Mouse (Mus musculus) MN1 (cell line): ENCODE measurements at regions not wholly inside any gene's neighbourhood (a gene's known extent, or its start where the extent isn't known, plus 50 kb on each side); places are given as distances from the start of the nearest gene placed in this dataset.

Source experiments
- DNase-seq: peaks from one replicate; pipeline ENCODE4 v3.0.0-alpha.2; 2016; ENCODE audit warnings: low spot score

GRCm38 (mm10) chr14:115010877-115011276, 81.1 kb upstream of the Gpc5 start:
- no peak for DNase-seq

GRCm38 (mm10) chr14:115015299-115015698, 76.7 kb upstream of the Gpc5 start:
- DNase-seq: no peak

DNA sequence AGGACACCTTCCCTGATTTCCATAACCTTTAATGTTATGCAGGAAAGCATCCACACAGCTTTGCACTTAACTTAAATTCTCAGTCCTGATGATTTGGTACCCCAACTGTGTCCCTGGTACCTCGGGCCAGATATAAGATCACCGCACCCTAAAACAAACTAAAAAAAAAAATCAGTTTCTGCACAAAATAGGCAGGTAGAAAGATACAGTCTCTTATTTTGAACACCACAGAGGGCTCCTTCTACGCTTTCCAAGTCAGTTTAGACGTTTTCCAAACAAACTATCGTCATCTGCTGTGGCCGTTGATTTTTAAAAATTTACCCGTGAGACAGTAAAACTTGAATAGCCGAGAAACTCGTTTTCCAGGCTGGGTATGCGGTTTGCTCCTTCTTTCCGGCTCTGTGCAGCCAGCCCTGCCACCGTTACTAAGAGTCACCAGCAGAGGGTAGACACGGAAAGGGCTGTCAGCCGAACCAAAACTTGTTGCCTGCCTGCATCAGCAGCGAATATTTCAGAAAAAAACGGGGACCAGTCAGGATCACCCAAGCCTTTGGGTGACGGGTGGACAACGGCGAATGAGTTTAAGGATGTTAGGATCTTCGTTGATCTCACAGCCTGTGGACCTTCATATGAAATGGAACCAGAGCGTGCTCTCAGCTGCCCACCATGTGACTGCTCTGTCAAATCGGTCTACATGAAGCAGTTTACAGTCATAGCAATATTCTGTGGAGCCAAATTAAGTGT, 74.4 kb upstream of the Gpc5 start:
- peak; percentile 35 for DNase-seq

DNA sequence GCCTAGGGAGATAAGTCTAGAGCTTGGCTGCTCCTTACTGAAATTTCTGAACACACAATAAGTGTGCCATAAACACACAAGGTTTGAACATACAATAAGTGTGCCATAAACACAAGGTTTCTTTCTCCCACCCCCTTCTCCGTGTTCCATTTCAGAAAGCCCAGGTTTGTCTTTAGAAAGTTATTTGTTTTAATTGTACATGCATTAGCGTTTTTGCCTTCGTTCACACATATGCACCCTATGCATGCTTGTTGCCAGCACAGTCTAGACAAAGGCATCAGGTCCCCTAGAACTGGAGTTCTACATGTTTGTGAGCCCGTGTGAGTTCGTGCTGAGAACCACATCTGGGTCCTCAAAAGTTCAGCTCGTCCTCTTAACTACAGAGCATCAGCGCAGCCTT, 64.0 kb upstream of the Gpc5 start:
- no peak for DNase-seq

DNA sequence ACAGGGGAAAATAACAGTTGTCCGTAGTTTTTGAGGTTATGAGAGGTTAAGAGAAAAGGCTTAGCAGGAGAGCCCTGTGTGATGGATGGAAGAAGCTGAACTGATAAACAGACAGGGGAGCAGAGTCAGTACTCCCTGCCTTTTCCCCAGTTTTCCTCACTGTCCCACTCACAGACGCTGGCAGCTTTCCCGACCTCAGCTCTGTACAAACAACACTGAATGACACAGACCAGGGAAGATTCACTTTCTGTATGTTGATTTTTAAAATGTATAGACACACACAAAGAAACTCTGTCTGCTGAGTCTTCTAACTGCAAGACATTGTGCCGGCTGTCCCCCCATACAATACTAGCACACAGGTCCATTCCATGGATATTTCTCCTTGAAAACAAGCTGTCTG, 60.3 kb upstream of the Gpc5 start:
- no peak for DNase-seq

DNA sequence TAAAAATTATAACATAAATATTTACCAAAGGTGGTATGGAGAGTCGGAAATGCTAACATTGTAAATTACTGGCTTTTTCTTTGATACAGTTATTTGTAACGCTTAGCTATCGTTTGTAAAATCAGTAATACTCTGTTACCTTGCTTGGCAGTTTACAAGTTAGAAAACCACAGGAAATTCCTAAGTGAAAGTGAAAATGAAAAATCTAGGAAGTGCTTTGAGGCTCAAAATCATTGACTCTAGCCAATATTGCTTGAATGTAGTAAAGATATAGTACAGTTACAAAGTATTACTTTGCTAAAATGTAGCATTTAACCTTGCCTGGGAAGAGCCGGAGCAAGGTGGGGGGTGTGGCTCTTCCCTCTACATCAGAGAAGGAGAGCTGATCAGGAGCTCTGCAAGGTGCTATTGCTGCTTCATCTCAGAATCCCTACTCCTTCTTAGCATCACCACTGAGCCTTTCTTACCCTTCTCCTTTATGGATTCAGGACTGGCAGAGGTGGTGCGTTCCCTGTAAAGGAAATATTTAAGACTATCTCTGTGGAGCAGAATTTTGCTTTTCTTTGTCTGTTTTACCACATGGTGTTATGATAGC, 58.5 kb upstream of the Gpc5 start:
- no peak for DNase-seq

DNA sequence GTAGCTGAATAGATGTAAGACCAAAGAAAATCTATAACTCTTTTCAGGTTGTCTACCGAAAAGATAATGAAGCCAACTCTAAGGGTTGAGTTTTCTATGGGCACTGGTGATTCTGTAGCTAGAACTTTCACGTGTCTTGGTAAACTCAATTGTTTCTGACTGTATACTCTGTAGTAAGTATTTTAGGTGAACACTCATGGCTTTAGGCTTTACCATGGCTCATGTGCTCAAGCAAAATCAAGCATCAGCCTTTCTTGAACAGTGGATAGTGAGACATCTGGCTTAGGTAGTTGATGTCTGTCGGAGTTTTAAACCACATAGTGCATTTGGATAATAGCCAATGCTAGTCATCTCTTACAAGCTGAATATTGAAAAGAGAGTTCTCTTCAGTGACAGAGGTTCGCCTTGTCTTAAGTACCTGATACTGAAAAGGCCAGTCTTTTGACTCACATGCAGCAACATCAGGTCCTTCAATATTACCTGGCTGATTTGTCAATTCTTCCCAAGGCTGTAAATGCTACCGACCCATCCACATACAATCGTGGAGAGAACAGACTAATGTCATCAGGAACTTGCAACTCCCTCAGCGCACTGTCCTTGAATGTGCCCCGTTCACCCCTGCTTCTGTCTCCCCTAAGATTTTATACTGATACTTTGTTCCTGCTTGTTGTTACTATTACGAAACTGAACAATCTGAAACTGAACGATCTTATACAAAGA, 57.1 kb upstream of the Gpc5 start:
- no peak for DNase-seq

- DNase-seq: no peak
Measured at GRCm38 (mm10) chr14:115037086-115037793, 54.8 kb upstream of the Gpc5 start.

DNA sequence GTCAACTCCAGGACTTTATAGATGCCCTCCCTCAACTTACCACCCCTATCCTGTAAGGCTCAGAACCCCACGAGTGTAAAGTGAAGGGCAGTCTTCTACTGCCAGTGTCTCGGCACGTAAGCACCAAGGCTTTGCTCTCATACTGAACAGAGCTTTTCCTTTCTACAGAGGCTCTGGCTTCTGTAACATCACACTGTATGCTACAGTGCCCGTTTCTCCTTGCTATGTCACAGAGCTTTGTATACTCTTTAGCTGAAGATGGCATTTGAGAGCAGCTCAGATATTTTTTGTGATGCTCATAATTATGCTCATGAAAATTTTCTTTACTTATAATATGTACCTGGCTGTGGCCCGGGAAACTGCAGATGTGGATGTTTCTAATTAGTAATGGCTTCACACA, 53.2 kb upstream of the Gpc5 start:
- DNase-seq: no peak

DNA sequence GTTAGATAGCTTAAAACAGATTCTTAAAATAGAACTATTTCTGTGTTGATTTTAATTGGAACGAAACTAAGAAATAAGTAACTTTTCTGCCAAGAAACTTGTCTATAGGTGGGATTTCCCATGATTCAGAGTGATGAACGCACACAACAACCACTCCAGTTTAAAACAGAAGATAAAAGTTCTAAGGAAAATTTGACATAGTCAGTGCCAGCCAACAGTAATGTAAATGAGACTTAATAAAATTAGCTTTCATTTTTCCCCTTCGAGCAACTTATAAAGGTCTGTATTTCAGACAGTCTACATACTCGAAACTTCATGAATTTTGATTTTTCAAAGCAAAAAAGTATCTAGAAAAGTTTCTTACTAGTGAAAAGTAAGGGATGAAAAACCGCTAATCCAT, 52.5 kb upstream of the Gpc5 start:
- DNase-seq: no peak

DNA sequence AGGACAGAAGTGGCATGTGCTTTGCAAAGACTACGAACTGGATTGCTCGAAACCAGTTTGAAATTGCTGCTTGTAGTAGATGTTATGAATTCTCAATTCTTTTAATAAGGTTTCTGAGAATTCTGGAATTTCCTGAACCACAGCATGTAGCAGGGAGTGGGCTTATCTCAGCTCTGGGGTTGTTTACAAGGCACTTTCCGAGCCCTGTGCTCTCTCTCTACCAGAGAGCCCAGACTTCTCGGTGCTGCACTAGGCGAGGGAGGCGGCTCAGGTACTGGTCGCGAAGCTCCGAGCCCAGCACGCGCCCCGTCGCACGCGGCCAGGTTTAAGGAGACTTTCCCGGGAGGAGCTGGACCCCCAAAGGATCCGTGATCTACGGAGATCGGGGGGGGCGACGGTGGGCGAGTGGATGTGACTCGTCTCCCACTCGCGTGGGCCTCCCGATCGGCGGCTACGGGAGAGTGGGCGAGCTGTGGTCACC, 51.9 kb upstream of the Gpc5 start:
- DNase-seq: peak; percentile 39

DNA sequence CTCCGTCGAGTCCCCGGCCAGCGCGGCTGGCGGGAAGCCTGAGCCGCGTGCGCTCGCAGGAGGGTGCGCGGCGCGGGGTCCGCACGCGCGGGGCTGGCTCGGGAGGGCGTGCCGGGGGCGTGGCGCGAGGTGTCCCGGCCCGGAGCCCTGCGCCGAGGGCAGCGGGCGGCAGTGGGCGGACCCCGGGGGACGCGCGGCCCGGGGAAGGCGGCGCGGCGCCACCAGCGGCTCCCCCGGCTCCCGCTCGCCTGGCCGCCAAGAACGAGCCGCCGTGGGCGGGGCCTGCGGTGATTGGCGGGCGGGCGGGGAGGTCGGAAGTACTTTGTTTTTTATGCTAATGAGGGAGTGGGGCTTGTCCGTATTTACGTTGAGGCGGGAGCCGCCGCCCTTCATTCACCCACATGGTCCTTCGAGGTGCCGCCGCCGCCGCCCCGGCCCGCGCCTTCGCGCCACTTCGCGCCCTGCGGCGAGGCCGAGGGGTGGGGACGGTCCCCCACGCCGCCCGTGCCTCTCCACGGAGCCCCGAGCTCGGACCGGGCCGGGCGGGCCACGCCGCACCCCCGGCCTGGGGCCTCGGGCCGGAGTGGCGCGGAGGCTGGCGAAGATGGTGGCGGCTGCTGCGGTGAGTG, 51.3 kb upstream of the Gpc5 start:
- DNase-seq: peak; percentile 87

- peak; percentile 29 for DNase-seq
Measured at GRCm38 (mm10) chr14:115041336-115042054, 50.5 kb upstream of the Gpc5 start.

DNA sequence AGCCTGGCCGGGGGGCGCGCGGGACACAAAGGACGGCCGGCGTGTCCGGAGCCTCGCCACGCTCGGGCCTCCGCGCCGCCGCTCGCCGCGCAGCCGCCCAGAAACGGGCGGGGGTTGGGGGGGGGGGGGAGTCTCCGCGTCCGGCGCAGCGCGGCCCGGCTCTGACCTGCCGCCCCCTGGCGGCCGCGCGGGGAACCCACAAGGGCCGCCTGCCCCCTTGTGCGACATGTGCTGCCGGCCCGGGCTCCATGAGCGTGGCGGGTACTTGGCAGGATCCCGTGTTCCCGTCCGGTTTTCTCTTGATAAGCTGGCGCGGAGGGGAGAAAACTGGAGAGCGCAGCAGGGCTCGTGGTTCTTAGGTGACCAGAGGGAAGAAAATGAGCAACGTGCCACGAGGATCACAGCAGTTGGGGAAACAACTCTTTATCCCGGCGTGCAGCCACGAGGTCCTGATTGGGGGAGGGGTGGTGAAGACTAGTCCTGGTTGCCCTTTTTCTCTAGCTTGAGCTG, 49.9 kb upstream of the Gpc5 start:
- DNase-seq: peak; percentile 86
